Mouse (Mus musculus): ENCODE measurements around the gene Tmem119. TPM values are rescaled to one million over a fixed set of nuclear protein-coding genes. Genes with fewer than 3 reads are reported as not detected.

Gene Tmem119
- polyA plus RNA-seq (2017; shearing (Covaris generic)), result not detected

DNA sequence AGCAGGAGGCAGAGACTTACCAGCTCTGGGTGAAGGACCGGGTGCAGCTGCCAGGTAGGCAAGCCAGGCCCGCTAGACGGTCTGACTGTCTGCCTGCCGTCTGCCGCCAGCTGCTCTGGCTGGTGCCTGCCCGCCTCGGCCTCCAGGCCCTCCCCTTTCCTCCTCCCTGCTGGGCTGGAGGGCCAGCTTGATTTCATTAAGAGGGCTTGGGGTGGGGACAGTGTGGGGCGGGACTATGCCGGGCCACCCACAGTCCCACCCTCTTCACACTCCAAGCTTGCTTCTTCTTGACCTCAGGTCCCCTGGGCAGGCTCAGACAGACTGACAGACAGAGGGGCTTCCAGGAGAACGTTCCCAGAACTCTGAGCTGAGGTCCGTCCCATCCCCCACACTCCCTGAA lies at the start of gene Tmem119:
TSS of gene Tmem119 (minus strand) at position 237 of the 400 bp plus-strand sequence.
- no peak for ATAC-seq

- ATAC-seq, result no peak
Observed at GRCm38 (mm10) chr5:113847636-113848035, 47.3 kb upstream of the Tmem119 start.

GRCm38 (mm10) chr5:113846656-113847055 lies 46.3 kb upstream of the Tmem119 start:
- ATAC-seq, result no peak

GRCm38 (mm10) chr5:113845627-113846026 lies 45.3 kb upstream of the Tmem119 start:
- no peak for ATAC-seq

GRCm38 (mm10) chr5:113844721-113845120 lies 44.4 kb upstream of the Tmem119 start:
- peak; percentile 82 for ATAC-seq

DNA sequence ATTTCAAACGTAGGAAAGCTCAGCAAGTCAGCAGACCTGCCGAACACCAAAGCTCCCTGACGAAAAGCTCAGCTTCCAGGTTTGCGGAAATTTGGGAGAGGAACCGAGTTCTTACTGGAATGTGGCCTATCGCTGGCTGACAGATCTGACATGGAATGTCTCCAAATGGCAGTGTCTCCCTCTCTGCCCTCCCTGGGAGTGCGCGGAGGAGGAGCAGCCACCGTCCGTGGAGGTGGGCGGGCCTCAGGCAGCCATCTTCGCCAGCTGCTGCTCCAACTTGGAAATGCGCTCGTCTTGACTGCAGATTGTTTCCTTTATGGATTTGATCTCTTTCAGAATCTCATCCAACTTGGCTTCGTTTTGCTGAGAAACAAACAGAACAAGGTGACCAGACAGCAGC lies 43.8 kb upstream of the Tmem119 start:
- no peak for ATAC-seq

- no peak for ATAC-seq
Observed at GRCm38 (mm10) chr5:113842906-113843305, 42.6 kb upstream of the Tmem119 start.

- peak; percentile 53 for ATAC-seq
Observed at GRCm38 (mm10) chr5:113842244-113842643, 41.9 kb upstream of the Tmem119 start.

DNA sequence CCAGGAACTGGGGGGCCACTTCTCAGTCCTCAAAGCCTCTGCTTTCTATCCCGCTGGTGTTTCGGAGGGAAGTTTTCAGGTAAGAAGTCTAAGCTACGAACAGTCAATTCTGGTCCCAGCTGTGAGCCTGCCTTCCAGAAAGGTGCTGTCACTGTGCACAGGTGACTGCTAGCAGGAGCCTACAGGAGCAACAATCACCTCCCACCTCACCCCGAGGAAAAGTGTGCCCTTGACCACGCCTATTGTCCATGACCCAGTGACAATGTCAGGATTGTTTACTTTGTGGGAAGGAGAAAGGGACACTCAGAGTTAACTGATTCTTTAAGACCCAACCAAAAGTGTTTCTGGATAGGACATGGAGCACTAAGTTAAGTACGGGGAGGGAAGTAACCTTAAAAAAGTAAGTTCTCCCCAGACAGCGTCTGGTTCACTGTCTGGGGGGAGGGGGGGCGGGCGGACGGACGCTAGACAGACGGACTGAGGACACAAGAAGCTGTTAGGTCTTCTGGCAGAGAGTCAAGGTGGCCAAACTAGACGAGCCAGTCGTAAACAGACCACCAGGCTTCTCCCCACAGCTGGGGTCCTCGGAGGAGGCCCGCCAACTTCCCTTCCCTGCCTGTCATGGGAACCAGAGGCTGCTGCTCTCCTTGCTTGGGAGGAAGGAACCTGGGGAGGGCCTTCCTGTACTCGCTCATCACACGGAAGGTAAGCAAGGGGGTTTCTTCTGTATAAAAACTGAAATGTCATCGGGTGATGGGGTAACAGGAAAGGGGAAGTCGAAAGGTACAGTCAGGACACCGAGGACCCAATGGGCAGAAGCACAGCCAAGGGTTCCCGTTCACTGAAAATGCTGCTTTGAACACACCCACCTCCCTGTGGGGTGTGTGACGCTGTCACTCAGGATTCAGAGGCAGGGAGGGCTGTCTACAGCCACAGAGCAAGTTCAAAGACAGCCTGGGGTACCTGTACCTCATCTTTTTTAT lies 41.2 kb upstream of the Tmem119 start:
- ATAC-seq, result peak; percentile 67

DNA sequence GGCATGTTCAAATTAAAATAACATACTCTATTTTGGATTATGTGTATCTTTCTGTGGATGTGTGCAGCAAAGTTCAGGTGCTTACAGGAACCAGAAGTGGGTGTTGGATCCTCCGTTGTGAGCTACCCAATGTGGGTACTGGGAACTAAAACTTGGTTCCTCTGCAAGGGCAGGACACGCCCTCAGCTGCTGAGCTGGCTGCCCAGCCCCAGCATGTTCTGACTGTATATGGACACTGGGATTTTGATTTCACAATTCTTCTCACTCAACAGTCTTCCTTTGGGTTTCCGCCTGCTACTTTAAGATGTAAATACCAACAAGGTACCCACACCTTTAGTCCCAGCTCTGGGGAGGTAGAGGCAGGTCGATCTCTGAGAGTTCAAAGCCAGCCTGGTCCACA lies 40.1 kb upstream of the Tmem119 start:
- no peak for ATAC-seq

- no peak for ATAC-seq
Observed at GRCm38 (mm10) chr5:113836961-113837360, 36.6 kb upstream of the Tmem119 start.

DNA sequence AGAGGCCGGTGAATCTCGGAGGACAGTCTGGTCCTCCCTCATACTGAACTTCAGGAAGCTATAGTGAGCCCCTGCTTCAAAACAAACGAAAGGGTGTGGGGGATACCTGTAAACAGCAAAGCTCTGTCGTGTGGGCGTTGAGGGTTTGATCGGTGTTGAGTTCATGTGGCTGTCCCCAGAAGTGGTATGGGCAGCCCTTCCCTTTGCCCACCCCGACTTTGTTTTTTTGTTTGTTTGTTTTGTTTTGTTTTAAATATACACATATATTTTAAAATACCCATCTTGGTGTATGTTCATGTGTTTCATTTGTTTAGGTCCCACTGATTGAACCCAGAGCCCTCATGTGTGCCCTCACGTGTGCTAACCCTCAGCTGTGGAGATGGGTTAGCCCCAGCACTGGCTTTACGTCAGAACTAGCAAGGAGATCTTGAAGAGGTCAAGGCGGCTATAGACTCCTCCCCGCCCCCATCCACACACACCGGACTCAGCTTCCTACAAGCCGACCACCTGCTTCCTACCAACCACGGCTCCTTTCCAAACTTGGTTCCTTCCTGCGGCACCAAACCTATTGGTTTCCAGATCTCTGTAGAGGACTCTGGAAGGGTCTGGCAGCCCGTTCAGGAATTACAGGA lies 33.1 kb upstream of the Tmem119 start:
- ATAC-seq, result no peak

GRCm38 (mm10) chr5:113832490-113832901 lies 32.2 kb upstream of the Tmem119 start, which contains the start of gene Selplg:
TSS of gene Selplg (minus strand) at chr5:113832644.
- peak; percentile 66 for ATAC-seq

- ATAC-seq, result no peak
Observed at GRCm38 (mm10) chr5:113831741-113832140, 31.4 kb upstream of the Tmem119 start.

GRCm38 (mm10) chr5:113830796-113831195 lies 30.5 kb upstream of the Tmem119 start:
- no peak for ATAC-seq

DNA sequence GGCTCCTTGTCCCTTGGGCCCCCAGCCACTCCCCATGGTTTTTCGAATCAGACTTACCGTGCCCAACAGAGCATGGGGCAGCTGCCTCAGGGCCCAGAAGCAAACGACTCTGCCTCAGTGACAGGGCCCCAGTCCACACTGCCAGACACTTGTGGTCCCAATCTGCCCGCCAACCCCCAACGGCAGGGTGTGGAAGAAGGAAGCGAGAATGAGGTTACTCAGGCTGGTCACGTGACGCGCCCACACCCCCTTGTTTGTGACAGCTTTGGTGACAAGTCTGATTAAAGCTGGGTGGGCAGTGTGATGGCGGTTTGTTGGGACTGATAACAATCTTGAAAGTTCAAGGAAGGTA lies 30.0 kb upstream of the Tmem119 start:
- peak; percentile 47 for ATAC-seq

GRCm38 (mm10) chr5:113829566-113830291 lies 29.4 kb upstream of the Tmem119 start:
- no peak for ATAC-seq

- no peak for ATAC-seq
Observed at GRCm38 (mm10) chr5:113828481-113828880, 28.2 kb upstream of the Tmem119 start.

GRCm38 (mm10) chr5:113827991-113828411 lies 27.7 kb upstream of the Tmem119 start:
- ATAC-seq, result peak; percentile 12

DNA sequence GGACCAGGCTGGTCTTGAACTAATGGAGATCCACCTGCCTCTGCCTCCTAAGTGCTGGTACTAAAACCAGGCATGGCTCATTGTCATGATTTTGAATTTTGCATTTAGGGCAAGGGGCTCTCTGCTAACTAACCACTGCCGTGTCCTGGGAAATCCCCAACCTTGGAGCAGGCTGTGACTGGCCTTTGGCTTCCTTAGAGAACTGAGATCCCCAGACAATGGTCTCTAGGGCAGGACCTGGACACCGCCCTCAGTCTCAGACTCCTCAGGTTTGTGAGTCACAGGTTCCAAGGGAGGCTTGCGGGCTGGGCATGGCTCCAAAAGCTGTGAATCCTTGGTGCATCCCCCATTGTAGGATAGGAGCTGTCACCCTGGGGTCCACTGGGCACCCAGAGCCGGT lies 26.3 kb upstream of the Tmem119 start:
- ATAC-seq, result no peak

DNA sequence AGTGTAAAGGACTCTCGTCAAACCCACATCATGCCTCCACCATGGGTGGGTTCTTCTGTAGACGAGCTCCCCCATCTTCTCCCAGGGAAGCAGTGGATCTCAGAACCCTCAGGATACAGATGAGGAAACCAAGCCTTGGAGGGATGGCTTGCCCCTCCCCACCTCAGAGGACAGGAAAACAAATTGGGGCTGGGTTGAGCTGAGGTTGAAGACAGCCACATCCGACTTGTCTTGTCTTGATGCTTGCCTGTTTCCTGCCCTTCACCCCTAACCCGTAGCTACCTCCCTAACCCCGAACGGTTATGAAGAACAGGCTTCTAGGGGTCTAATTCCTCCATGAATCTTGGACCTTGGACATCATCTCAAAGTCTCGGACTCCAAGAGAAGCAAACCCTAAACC lies 25.2 kb upstream of the Tmem119 start:
- peak; percentile 69 for ATAC-seq

DNA sequence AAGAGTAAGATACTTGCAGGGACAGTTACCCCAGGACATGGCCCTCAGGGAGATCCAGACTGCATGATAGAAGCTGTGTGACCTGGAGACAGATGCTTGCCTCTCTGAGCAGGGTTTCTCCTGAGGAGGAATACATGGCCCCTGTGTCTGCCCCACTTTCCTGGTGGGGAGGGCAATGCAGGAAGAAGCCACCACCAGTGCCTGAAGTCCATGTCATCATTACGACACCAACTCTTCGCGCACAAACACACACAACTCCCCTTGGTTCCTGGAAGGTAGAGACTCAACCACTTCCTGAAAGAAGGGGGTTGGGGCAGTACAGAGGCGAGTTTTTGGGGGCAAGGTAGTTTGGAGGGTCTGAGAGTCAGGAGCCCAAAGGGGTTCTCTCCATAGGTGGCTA lies 23.9 kb upstream of the Tmem119 start:
- ATAC-seq, result peak; percentile 54

DNA sequence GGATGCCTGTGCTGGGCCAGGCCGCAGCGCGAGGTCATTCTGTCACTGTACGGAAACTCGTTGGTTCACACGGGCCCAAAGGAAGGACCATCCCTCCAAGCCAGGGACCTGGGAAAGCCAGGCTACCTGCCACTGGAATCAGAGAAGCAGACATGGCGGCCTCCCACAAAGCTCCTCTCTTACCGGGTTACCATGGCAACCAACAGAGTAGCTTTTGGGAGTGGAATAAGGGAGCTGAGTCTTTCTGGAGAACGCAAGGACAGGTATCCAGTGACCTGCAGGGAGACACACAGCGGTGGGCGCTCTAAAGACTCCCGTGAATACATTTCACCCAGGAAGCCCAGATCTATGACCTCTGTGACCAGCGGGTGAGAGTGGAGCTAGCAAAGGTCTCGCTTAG lies 18.3 kb upstream of the Tmem119 start:
- ATAC-seq, result no peak
